Mouse (Mus musculus) layer of hippocampus, postnatal 36 days (tissue): Measurements from ENCODE around the gene Vps45. TPM values are rescaled to one million over a fixed set of nuclear protein-coding genes. Genes with fewer than 3 reads are reported as not detected.

Source experiments
- DNase-seq, 2 experiments: peaks; one replicate each; pipeline ENCODE4 v3.0.0; 2022
- total RNA-seq, 2 experiments: library from RNA; stranded (reverse); gene quantifications; 2 replicates each; pipeline ENCODE4 v1.2.3; 2021

Vps45 gene
- total RNA-seq, 2 experiments from 2014 or later: 40.8 to 46.3 TPM

DNA sequence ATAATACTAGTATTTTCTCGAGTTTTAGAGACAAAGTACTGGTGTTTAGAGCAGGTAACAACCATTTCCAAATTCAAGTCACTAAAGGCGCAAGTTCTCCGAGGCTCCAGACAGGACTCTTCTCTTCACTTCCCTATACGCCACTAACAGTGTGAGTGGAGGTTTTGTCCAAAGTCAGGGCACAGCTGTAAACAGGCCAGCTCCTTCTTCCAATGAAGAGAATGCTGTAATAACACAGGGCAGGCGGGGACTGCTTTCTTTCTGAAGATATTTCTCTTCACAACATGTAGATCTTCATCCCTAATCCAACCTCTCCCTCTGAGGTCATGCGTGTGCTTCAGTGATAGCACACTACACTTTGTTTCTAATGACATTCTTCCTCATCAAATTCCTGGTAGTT is 21.5 kb downstream of the Vps45 start:
- no peak for DNase-seq

- DNase-seq: no peak
Observed at GRCm38 (mm10) chr3:96033046-96033445, 25.2 kb downstream of the Vps45 start.

GRCm38 (mm10) chr3:96032652-96033017 is 25.6 kb downstream of the Vps45 start:
- no peak for DNase-seq

DNA sequence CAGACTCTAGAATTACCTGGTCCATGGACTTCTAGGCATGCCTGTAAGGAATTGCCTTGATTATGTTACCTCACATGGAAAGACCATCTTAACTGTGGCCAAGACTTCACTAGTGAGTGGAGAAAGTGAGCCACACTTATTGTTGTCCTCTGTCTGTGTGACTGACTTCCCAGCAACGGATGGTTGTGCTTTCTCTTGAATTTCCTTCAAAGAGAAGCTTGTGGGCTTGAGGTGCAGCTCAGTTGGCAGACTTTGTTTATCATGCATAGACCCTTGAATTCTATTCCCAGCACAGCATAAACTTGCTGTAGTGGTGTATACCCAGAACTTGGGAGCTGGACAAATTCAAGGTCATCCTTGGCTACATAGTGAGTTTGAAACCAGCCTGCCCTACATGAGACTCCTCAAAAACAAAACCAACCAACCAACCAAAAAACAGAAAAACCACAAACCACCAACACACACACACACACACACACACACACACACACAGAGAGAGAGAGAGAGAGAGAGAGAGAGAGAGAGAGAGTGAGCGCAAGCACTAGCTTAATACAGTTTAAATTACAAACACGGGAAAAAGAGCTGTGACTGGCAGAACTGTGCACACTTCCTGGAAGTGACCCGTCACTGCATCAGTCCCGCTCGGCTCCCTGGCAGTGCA is 26.1 kb downstream of the Vps45 start:
- no peak for DNase-seq

DNA sequence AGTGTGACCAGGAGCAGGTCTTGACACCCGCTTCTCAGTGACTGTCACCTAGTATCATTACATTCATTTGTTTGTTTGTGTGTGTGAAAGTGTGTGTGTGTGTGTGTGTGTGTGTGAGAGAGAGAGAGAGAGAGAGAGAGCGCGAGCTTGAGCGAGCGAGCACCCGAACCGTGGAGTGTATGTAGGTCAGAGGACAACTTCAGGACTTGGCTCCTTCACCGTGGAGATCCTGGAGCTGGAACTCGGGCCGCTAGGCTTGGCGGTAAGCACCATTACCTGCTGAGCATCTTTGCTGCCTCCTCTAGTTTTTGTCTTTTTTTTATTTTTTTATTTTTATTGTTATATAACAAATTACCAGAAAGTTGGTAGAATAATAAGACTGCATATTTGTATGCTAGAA is 28.5 kb downstream of the Vps45 start:
- no peak for DNase-seq

- no peak for DNase-seq
Observed at GRCm38 (mm10) chr3:96029336-96029735, 28.9 kb downstream of the Vps45 start.

- DNase-seq: no peak
Observed at GRCm38 (mm10) chr3:96027875-96028274, 30.4 kb downstream of the Vps45 start.

GRCm38 (mm10) chr3:96027145-96027544 is 31.1 kb downstream of the Vps45 start:
- DNase-seq: no peak

GRCm38 (mm10) chr3:96021421-96022128 is 36.7 kb downstream of the Vps45 start:
- DNase-seq: no peak

GRCm38 (mm10) chr3:96020735-96021134 is 37.5 kb downstream of the Vps45 start:
- no peak for DNase-seq

- no peak for DNase-seq
Observed at GRCm38 (mm10) chr3:96017461-96017860, 40.8 kb downstream of the Vps45 start.

DNA sequence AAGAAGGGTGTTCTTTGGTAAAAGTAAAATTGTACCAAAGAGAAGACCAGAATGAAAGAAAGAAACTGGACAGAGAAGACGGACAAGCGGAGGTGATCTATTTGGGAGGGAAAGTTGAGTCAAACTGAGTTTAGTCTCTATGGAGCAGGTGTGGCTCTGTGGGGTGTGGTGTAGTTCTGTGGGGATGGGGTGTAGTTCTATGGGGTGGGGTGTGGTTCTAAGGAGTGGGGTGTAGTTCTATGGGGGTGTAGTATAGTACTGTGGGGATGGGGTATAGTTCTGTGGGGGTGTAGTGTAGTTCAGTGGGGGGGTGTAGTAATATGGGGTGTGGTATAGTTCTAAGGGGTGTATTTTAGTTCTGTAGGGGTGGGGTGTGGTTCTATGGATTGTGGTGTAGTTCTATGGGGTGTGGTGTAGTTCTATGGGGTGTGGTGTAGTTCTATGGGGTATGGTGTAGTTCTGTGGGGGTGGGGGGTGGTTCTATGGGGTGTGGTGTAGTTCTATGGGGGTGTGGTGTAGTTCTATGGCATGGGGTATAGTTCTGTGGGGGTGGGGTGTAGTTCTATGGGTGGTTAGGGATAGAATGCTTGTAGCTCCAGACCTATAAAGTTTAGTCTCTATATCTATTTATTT is 41.9 kb downstream of the Vps45 start:
- no peak for DNase-seq

DNA sequence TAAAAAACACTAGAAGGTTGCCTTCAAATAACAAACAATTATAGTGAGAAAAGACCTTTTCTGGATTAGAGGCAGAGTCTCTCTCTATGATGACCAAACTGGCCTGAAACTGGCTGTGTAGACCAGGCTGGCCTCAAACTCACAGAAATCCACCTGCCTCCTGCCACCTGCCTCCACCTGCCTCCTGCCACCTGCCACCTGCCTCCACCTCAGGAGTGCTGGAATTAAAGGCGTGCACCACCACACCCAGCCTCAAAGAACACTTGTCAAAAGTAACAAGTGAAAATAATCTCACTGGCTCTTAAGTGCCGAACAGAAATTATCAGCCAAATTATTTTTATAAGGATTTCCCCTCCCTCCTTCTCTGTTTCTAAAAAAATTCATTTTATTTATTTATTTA is 42.6 kb downstream of the Vps45 start:
- no peak for DNase-seq

DNA sequence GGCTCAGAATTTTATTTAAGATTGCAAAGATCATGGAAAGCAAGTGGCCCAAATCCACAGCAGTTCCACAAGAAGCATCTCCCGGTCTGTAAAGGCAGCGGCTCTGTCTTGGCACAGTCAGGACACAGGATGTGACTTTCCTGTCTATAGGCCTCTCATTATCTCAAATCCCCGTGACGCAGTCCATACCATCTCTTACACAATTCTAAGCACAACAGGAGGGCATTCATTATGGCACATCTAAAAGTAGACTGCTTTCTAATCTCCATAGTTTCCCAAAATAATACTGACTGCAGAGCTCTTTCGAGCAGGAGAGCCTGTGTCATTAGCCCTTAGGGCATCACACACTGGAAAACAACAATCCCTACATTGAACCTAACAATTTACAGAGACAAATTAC is 45.5 kb downstream of the Vps45 start:
- no peak for DNase-seq

- no peak for DNase-seq
Observed at GRCm38 (mm10) chr3:96008463-96008862, 49.8 kb downstream of the Vps45 start.

DNA sequence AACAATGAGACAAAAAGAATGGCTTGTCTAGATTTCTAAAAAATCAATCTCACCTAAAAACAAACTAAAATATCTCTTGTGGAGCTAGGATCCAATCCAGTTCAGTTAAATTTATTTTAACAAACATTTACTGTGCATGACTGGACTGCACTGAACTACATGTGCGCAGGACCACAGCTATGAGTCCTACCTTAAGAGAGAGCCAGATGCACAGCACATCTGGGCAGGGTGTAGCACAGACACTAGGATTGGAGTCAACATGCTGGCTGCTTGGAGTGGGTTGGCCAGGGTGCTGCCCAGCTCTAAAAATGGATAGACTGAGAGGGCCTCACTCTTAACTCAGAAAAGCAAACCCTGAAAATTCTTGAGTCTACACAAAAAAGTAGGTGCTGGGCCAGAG is 56.7 kb downstream of the Vps45 start:
- no peak for DNase-seq

- no peak for DNase-seq
Observed at GRCm38 (mm10) chr3:96000921-96001501, 57.3 kb downstream of the Vps45 start.

DNA sequence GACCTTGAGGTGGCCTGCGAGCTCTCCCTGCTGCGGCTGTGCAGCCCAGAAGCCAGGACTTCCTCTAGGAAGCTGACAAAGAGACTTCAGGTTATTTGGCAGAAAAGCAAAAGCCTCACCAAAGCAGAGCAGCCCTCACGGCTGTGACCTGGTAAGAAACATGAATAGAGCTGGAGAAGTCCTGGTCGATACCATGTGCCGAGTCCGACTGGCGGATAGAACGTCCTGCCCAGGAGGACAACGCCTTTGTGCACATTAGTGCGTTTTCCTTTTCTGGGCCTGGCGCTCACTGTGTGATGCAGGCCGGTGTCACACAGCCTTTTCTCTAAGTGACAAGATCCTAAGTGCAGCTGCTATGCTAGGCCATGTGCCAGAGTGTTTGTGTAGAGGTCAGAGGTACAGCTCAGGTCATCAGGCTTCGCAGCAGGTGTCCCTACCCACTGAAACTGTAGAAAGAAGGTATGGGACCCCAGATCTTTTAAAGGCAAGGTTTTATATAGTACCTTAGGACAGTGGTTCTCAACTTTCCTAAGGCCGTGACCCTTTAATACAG is 58.1 kb downstream of the Vps45 start:
- no peak for DNase-seq

DNA sequence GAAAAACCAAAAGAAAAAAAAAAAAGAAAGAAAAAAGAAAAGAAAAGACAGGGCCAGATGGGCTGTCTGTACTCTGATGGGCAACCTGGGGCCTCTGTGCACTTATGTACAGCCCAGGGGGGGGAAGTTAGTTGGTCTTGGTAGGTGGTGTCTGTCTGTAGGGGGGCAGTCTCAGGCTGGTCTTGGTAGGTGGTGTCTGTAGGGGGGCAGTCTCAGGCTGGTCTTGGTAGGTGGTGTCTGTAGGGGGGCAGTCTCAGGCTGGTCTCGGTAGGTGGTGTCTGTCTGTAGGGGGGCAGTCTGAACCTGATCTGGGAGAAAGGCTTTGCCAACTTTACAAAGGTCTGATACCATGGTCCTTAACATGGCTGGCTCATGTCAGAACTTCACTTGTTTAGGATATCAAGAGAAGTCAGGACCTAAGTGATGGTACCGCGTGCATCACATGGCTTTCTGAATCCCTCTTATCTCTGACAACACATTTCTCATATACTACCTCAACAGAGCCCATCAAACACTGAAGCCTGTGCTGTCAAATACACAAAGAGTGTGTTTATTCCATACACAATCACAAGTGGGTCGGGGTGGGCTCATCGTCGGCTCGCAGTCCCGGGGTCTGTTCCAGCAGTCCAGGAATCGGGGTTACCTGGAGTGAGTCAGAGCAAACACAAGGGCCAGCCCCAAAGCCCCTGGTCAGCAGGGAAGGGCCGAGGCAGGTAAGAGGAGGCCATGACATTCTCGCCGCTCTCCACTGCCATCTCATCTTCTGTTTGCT is 58.8 kb downstream of the Vps45 start:
- no peak for DNase-seq

- DNase-seq: no peak
Observed at GRCm38 (mm10) chr3:95997203-95997721, 61.0 kb downstream of the Vps45 start.

DNA sequence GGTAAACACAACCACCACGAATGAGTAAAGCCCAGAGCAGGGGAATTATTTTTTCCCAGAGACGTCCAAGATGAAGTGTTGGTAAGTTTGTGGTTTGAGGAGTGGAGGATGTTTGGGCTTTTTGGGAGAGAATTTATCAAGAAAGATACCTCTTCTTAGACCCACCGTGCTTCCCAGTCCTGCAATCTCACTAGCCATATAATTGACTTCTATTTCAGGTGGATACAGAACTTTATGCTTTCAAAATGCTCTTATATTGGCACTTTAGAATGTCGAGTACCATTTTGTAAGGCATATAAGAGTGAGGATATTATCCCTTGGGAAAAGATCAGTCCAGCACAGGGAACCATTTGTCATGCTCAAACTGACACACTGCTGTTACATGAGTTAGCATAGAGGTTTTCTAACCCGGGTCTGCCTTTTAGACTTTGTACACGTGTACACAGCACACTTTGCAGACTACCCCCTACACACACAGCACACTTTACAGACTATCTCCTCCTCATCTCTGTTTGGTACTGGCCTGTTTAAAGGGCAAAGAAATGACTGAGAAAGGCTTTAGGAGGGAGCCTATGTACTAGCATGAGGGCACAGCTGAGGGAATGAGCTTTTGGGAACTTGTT is 61.7 kb downstream of the Vps45 start:
- no peak for DNase-seq
